Mouse (Mus musculus): Measurements from ENCODE around the gene F2.

GRCm38 (mm10) chr2:91656774-91657173, 20.6 kb upstream of the F2 start:
- TF ChIP-seq CTCF (IDR thresholded peaks at IDR 0.05; ENCODE audit: control insufficient read depth, insufficient read depth, low read length) (peak; percentile 10; the same call in 1 of the 2 replicates), POLR2A (IDR thresholded peaks at IDR 0.05; ENCODE audit: borderline replicate concordance, control insufficient read depth, low read depth, low read length) (no peak)
